Mouse (Mus musculus): ENCODE measurements around the gene Churc1.

GRCm38 (mm10) chr12:76832704-76833103 is 67.4 kb downstream of the Churc1 start:
- TF ChIP-seq POLR2A (IDR thresholded peaks at IDR 0.05; ENCODE audit: low read depth, low read length), result no peak
- peak; percentile 65; the same call in 1 of the 2 replicates for TF ChIP-seq CTCF (IDR thresholded peaks at IDR 0.05; ENCODE audit: extremely low read depth, insufficient read length, insufficient replicate concordance, low read depth, low read length)

Measured in small intestine, adult 2 months (tissue).